Mouse (Mus musculus): ENCODE measurements at regions not wholly inside any gene's neighbourhood (a gene's known extent, or its start where the extent isn't known, plus 50 kb on each side); places are given as distances from the start of the nearest gene placed in this dataset.

DNA sequence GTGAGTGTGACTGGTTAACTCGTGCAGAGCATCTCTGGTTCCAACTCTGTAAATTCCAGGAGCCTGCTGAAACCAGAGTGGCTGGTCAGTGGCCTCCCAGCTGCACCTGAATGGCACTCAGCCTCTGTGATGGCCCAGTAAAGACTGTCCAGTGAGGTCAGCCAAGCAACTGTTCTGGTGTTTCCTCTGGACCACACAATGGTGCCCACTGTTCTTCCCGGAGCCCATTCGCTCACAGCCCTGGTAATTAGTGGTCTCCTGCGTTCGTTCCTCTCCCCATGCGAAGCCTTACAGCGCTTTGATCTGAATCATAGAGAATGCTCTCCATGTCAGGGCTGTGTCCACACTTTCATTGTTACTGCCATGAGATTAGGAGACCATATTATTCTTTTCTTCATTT, 75.5 kb downstream of the Enkur start:
- no peak for ATAC-seq (ENCODE audit: poor library complexity, severe bottlenecking)

DNA sequence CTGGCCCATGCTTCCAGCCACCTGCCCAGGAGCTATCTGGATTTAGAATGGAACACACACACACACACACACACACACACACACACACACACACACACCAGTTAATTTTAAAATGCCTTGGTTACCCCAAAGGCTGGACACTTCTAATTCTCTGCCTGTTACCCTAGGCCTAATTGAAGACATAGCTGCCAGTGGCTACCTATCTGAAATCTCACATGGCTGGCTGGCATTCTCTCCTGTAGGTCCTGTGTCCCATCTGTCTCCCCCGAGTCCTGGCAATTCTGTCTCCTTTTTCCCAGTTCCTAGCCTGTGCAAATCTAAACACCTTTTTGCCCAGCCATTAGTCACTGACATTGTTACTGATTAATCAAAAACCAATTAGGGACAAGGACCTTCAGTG, 78.6 kb downstream of the Enkur start:
- ATAC-seq (ENCODE audit: poor library complexity, severe bottlenecking): no peak

DNA sequence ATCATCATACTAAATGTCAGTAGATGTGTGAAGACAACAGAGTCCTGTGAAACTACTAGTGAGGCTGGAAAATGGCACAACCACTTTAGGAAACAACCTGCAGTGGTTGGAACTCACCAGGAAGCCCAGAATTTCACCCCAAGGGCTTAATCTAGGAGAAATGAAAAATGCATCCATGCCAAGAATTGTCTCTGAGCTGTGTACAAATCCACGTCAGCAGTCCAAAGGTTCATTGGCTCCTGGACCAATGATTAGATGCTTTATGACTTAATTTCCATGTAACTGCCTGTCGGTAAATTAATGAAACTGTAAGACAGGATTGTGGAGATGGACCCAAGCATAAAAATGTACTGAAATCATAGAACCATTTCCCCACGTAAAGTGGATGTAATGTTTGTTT, 82.7 kb downstream of the Enkur start:
- no peak for ATAC-seq (ENCODE audit: poor library complexity, severe bottlenecking)

DNA sequence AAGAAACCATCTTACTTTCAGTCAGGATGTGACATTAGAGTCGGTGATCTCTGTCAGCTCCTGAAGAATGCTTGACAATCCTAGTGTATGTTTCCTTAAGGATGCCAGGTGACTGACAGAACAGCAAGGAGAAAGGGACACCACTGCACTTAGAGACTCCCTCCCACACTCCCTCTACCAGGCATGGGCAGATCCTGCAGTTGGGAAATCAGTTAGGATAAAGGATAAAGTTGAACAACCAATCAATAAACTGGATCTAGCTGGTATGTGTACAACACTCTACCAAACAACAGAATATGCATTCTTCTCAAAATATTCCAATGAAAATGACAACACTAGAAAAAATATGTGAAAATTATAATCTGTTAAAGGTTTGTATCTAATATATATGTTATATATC, 83.5 kb downstream of the Enkur start:
- ATAC-seq (ENCODE audit: poor library complexity, severe bottlenecking): no peak

DNA sequence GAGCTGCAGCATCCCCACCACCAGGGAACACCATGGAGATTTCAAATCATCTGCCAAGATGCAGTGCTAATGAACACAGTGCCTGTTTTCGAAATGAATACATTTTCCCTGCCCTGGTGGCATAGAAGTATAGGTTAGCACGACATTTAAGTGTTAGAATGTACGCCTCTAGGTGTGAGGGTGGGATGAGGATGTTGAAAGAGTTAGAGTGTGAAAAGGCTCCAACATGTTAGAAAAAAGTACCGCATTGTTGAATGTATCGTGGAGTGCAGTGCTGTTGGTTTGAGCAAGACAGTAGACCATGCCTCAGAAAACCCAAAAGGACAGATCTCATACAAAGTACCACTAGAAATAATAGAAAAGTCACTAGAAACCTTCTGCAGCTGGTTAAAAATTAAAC, 88.3 kb downstream of the Enkur start:
- ATAC-seq (ENCODE audit: poor library complexity, severe bottlenecking): no peak

DNA sequence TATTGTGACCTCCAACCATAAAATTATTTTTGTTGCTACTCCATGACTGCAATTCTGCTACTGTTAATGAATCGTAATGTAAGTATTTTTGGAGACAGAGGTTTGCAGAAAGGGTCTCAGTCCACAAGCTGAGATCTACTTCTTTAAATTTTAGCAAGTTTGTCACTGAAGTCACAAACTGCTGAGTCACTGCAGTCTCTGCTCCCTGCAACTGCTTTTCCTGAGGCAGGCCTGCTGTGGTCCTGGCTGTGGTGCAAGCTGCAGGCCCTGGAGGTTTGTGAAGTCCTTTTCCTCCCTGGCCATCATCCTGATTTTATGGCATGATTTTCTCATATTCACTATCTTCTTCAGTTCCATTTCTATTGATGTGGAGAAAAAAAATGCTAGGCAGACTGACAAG, 93.6 kb downstream of the Enkur start:
- peak; percentile 52; the same call in 1 of the 2 replicates for ATAC-seq (ENCODE audit: poor library complexity, severe bottlenecking)

DNA sequence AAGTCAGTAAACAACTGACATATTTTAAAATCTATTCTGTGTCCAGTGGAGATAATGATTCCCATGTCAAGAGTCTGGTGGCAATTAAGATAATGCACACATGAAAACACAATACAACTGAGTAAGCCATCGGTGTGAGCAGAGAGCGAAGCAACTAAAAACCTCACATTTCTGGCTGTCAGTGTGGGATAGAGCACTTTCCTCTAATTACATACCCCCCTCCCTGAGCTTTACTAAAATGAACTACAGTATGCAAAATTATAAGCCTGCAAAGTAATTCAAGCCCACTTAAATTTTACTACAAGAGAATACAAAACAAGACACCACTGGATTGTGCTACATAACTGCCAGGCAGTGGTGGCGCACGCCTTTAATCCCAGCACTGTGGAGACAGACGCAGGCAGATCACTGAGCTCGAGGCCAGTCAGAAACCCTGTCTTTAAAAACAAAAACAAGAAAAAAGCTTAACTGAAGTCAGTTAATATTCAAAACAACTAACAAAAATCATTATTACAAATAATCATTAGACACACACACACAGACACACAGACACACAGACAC, 104.8 kb downstream of the Enkur start:
- ATAC-seq (ENCODE audit: poor library complexity, severe bottlenecking): no peak

DNA sequence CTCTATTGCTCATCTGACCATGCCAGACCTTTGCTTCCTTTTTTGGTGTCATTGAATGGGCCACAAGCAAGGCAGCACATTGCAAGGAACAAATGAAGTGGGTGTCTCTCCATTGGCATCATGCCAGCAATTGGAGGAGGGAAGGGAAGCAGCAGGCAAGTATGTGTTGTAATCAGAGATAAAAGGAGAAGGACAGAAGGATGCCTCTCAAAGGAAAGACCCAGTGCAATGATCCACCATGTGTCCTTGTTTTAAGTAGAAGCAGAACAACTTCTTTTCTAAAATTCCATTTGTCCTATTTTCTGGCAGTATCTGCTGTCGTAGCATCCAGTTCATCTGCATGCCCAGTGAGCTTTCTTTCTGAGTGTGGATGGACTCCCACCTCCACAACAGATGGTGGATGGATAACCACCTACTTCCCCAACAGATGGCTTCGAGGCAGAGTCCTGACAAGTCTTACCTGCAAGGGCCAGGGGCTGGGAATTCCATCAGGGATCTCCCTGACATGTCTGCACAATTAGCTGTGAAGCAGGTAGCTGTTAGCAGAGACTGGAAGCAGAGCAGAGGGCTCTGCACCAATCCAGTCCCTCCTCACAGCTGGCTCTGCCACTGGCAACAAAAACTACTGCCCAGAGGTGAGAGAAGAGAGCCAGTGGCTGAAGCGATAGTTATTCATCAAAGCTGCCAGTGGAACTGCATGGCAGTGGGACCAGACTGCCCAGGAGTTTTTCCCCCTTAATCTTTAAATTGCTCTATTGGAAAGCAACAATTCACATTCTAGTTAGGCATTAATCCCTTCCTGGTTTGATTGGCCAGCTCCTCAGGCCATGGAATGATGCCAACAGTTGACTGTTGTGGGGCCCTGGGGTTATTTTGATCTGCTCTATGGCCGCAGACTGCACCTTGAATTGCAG, 113.8 kb downstream of the Enkur start:
- ATAC-seq (ENCODE audit: poor library complexity, severe bottlenecking): peak; percentile 15; the same call in 1 of the 2 replicates

DNA sequence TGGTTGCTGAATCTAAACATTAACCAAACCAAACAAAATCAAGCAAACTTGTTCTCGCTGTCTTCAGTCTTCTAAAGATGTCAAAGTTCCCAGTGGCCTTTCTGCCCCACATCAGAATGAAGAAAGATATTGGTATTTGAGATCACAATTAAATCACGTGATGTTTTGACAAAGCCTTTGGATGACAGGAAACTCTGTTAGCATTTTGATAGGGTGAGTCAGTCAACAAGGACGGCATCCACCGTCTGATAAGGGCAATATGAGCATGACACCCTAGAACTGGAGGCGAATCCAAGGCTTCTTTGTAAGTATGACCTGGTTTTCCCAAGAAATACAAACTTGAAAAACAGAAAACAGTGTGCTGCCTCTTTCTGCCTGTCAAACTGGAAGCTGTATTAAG, 116.8 kb upstream of the Arhgap21 start:
- no peak for ATAC-seq (ENCODE audit: poor library complexity, severe bottlenecking)

DNA sequence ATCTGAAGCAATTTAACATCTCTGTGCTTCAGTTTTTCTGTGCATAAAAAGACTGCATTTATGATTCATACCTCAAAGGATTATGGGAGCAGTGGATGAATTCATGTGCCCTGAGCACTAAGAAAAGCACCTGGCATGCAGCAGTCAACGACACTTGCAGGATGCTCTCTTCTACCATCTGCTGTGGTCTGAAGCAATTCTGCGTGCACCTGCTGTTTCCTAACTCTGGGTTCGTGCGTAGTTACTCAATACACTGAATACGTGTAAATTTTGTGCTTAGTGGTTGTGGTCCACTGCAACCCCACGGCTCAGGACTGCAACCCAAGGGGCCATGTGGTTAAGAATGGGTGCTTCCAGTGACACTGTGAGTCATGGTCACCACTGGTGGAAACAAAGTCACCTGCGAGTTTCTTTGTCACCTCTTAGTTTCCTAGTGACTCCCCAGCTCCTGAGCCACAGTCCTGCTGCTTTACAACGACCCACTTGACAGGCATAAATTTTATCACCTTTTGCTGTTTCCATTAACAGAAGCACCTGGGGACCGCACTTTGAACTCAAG, 98.7 kb upstream of the Arhgap21 start:
- ATAC-seq (ENCODE audit: poor library complexity, severe bottlenecking): peak; percentile 38

DNA sequence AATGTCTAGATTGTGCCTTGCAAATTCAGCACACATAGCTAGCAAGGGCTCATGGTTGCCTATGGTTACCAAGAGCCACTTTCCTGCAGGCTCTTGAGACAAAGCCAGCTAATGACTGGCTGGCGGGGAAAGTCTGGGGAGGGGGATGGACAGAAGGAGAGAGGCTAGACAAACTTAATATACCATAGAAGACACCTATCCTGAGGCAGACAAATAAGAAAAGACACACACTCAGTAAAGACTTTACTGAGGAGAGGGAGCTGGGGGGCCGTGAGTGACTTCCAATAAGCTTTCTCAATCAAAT, 91.6 kb upstream of the Arhgap21 start:
- ATAC-seq (ENCODE audit: poor library complexity, severe bottlenecking): no peak

DNA sequence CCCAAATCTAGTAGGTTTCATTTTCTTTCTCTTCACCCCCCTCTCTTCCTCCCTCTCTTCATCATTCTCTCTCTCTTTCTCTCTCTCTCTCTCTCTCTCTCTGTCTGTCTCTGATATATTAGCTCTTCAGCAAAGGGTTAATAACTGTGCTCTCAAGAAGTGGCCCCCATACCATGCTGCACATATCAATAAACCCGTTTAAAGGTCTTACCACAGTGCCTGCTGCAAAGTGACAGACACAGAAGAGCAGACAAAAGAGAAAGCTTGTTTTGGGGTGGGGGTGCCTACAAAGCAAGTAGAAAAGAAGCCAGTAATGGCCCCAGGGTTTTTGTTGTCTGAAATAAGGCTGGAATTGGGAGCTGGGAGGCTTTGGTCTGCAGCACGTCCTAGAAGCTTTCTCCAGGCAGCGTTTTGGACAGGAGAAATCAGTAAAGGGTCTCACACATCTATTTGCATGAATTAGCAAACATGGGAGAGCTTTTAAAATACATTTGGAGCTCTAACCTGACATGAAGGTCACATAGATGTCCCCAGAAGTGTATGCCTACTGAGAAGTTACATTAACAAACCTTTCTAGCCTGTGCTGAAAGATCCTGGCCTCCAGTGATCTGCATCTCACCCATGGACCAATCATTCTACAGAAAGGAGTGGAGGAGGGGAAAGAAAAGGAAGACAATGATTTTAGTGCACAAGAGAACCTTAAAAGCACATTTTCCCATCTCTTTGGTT, 91.1 kb upstream of the Arhgap21 start:
- no peak for ATAC-seq (ENCODE audit: poor library complexity, severe bottlenecking)

DNA sequence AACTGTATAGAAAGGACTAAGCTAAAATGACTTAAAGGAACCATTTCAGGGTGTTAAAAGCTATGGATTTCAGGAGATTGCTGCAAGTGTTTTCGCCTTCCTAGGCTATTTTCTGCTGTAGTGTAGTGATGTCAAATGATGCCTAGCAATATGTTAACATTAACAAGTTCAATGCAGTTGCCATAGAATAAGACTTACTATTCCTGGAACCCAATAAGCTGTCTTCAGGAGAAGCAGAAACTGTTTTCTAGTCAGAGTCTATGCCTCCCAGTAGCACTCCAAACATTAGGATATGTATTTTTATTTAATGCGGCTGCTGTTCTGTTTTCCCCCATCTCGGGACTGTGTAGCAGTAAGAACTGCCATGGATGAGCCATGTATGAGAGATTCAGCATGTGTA, 90.3 kb upstream of the Arhgap21 start:
- no peak for ATAC-seq (ENCODE audit: poor library complexity, severe bottlenecking)

DNA sequence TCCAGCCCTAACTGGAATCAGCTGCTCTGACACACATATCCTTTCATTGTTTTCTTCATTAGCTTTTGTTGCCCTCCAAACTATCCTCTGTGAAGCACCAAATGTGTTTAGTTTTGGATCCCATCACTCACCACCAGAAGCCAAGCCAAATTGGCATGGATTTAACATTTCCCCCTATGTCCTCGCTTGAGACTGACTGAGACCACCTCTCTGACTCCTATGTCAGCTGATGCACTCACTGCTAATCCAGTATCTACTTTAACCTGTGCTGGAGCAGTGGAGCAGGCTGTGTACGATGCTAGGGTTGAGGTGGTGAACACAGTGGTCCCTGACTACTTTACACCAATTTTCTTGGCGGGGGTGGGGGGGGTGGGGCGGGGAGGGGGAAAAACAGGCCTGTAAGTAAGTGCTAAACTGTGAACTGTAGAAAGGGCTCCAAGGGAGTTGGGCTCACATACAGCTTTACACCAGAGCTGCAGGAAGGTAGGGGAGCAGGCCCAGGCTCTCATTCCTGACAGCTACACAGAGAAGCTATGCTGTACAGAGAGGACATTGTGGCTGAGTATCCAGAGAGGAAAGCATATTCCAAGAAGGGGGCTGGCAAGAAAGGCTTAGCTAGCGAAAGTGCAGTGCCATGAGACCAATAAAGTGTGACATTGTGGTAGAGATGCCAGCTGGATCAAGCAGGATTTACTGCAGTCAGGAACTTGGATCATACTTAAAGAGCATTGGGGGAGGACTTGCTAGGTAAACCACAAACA, 87.9 kb upstream of the Arhgap21 start:
- no peak for ATAC-seq (ENCODE audit: poor library complexity, severe bottlenecking)

DNA sequence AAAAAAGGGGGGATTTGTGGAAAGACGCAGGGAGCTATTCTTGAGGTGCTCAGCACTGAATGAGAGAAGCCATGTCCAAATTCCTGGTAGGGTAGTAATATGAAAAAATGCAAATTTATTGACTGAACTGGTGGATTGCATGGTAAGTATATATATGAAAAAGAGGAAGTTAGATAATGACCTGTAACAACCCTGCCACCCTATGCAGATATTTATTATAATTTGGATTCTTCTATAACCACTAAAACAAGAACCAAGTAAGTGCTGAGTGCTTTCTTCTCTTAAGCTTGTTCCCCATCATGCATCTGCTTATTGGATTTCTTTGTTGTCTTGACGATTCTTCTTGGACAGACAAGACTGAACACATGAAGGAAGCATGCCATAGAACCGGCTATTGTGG, 86.7 kb upstream of the Arhgap21 start:
- no peak for ATAC-seq (ENCODE audit: poor library complexity, severe bottlenecking)

DNA sequence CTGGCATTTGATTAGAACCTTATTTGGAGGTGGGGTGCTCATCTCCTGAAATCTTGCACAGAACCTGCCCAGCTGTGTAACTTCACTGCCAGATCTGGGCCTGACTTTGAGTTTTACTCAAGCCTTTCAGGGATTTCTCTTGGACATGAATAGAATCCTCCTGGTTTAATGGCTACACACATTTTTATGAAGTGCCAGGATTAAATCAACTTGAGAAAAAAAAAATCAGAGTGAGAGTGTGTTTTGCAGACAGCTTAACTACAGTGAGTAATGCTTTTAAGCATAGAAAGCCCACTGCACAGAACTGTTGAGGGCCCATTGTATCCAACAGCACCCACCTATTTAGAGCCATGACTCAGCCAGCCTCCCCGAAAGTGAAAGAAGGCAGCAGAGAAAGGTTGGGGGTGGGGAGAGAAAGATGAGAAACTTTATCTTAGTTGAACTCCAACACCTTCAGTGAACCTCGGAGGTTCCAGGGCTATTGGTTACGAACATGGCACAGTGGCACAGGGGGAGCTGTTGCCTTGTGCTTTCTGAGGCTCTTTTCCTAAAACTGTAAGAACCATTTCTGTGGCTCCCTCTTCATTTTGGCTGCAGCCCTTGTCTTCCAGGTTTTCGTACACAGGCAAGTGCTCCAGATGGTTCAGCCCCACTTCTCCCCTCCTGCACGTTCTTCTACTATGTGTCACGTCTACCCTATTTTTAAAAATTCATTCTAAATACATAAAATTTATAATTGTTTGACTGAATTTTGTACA, 85.8 kb upstream of the Arhgap21 start:
- no peak for ATAC-seq (ENCODE audit: poor library complexity, severe bottlenecking)

DNA sequence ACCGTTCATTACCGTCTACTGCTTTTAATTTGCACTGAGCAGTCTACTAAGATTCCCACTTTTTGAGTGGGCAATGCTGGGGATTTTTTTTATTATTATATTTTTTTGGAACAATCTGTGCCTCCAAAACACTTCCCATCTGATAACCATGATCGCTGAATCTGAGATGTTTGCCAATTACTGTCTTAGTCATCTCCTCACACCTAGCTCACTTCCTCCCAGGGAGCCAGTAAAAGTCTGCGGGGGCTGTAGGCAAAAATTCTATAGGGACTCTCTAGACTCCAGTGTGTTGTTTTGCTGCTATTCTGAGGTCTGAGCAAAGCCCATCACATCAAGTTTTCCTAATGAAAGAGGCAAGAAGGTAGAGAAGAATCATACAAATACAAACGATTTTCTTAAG, 84.9 kb upstream of the Arhgap21 start:
- ATAC-seq (ENCODE audit: poor library complexity, severe bottlenecking): no peak

DNA sequence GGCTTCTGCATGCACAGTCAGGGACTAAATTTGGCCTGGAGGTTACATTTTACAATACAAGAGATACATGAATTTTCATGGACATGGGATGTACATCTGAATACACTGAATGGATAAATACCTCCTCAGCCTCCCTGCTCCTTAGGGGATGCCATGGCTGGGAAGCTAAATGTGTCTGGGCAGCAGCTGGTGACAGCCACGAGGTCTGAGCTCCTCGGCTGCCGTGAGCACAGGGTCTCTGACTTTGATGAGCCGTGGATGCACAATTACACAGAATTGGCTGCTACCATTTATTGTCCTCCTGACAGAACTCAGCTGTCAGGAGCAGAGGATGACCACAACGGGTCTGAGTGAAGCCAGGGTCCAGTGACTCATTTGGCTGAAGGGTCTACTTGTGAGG, 80.3 kb upstream of the Arhgap21 start:
- no peak for ATAC-seq (ENCODE audit: poor library complexity, severe bottlenecking)

DNA sequence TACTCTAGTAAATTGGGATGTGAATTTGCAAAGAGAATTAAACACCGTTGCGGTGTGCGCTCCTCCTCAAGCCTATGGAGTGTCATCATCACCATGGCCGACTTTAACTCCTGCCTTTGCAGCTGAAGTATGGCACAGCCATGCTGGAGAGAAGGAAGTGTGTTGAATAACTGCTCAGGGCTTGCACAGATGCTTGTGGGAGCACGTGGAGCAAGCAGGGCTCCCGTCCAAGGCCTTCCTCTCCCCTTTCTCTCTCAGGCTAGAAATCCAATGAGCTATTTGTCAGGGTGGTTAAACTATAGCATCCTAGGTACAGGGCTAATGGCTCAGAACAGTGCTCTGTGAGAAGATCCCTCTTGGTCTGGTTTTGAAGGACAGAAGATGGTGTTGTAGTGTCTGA, 79.5 kb upstream of the Arhgap21 start:
- ATAC-seq (ENCODE audit: poor library complexity, severe bottlenecking): no peak

DNA sequence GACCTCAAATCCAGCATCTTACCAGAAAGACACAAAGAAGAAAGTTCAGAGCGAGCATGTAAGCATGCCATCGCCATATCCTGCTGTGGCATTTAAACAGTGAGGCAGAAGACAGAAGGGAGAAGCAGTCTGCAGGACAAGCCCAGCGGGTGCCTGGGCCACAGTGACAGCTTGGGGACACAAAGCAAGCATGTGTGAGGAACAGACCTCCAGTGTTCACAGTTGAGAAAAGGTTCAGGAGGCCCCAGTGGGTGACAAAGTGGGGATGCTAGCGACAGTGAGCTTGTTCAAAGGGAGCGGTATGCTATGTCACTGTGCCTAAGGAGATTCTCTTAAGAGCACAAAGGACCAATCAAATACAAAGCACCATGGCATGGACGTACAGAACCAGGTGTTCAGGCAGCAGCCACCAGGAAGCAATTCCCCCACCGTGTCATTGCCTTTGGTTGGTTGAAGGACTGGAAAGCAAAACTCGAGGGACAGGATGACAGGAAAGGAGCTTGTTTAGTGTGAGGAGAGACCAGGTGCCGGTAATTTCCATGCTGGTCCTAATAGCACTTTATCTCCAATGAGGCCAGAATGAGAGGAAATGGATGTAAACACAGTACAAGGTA, 77.9 kb upstream of the Arhgap21 start:
- no peak for ATAC-seq (ENCODE audit: poor library complexity, severe bottlenecking)
